Mouse (Mus musculus): Measurements from ENCODE around the gene Gm10135.

DNA sequence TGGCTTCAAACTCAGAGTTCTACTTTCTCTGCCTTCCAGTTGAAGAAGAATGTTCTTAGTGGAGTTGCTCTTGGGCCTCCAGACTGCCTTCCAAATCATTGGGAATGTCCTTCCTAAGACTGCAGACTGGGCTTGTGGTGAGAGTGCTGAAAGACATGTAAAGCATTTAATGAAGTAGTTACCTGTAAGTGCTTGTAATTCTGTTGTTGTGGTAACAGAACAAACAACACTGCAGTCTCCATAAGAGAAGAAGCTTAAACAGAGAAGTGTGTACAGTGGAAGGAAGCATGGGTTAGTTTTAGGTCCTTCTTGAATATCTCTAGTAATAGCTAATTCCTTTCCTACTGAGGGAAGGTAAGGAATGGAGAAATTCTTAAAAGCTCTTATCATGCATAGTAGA is 47.4 kb downstream of the Gm10135 start:
- TF ChIP-seq POLR2A (IDR thresholded peaks at IDR 0.05; ENCODE audit: insufficient read depth, low read depth, low read length) = no peak
- TF ChIP-seq CTCF (IDR thresholded peaks at IDR 0.05) = no peak
